Mouse (Mus musculus): ENCODE measurements around the gene Olfr1008. TPM values are rescaled to one million over a fixed set of nuclear protein-coding genes. Genes with fewer than 3 reads are reported as not detected.

Olfr1008 gene
- polyA plus RNA-seq (2017; shearing (Covaris generic)), result not detected

GRCm38 (mm10) chr2:85689131-85689530 is at the start of gene Olfr1008:
Gene Olfr1008 (plus strand): TSS chr2:85689431.

DNA sequence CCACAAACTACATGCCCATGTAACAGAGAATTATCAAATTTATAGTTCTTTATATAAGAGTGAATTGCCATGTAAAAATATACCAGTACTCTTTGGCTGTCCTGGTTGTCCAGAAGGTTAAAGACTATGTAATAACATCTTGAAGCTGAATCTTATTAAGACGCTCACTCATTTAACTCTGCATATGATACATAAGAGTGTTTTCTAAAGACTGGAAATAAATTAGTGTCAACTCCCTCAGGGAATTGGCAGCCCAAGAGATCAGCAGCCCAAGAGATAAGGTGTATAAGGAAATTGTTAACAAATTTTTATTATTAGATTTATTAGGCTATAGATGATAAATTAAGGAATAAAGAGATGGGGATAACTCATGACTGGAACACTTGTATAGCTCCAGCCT is 38.6 kb upstream of the Olfr1008 start, which contains the start of gene Olfr1002:
TSS of gene Olfr1002 (minus strand) at position 101 of the 400 bp plus-strand sequence.

GRCm38 (mm10) chr2:85664355-85664754 is 24.9 kb upstream of the Olfr1008 start, which contains the start of gene Olfr154:
Gene Olfr154 (minus strand): TSS chr2:85664455.

GRCm38 (mm10) chr2:85678667-85679066 is 10.6 kb upstream of the Olfr1008 start, which contains the start of gene Olfr1006:
Gene Olfr1006 (minus strand): TSS chr2:85678767.

GRCm38 (mm10) chr2:85715119-85715518 is 25.9 kb downstream of the Olfr1008 start, which contains the start of gene Olfr1009:
Gene Olfr1009 (plus strand): TSS chr2:85715419.

Other genes with a start within 250 kb of the Olfr1008 start
- gene Olfr995, start 245.8 kb upstream of the Olfr1008 start, polyA plus RNA-seq (2017; shearing (Covaris generic)), result 1 to 10 TPM in 1 of 2 experiments, not detected in 1; 1.1 TPM
- gene 4833423E24Rik, start 170.4 kb upstream of the Olfr1008 start, polyA plus RNA-seq (2017; shearing (Covaris generic)), result under 1 TPM in 1 of 2 experiments, not detected in 1; 0.36 TPM
- not detected for gene Olfr996, start 110.2 kb upstream of the Olfr1008 start, polyA plus RNA-seq (2017; shearing (Covaris generic))
- not detected for gene Olfr998, start 100.5 kb upstream of the Olfr1008 start, polyA plus RNA-seq (2017; shearing (Covaris generic))
- gene Olfr1000, start 77.5 kb upstream of the Olfr1008 start, polyA plus RNA-seq (2017; shearing (Covaris generic)), result not detected
- not detected for gene Olfr1002, start 38.7 kb upstream of the Olfr1008 start, polyA plus RNA-seq (2017; shearing (Covaris generic))
- not detected for gene Olfr154, start 25.0 kb upstream of the Olfr1008 start, polyA plus RNA-seq (2017; shearing (Covaris generic))
- not detected for gene Olfr1006, start 10.7 kb upstream of the Olfr1008 start, polyA plus RNA-seq (2017; shearing (Covaris generic))
- not detected for gene Olfr1009, start 26.0 kb downstream of the Olfr1008 start, polyA plus RNA-seq (2017; shearing (Covaris generic))
- under 1 TPM in 1 of 2 experiments, not detected in 1; 0.05 TPM for gene Olfr1012, start 73.3 kb downstream of the Olfr1008 start, polyA plus RNA-seq (2017; shearing (Covaris generic))
- not detected for gene Olfr1013, start 77.7 kb downstream of the Olfr1008 start, polyA plus RNA-seq (2017; shearing (Covaris generic))
- gene Olfr1014, start 83.3 kb downstream of the Olfr1008 start, polyA plus RNA-seq (2017; shearing (Covaris generic)), result under 1 TPM in 1 of 2 experiments, not detected in 1; 0.17 TPM
- not detected for gene Olfr1015, start 92.6 kb downstream of the Olfr1008 start, polyA plus RNA-seq (2017; shearing (Covaris generic))
- gene Olfr1016, start 113.1 kb downstream of the Olfr1008 start, polyA plus RNA-seq (2017; shearing (Covaris generic)), result under 1 TPM in 1 of 2 experiments, not detected in 1; 0.40 TPM
- under 1 TPM in 1 of 2 experiments, not detected in 1; 0.66 TPM for gene Olfr1018, start 129.0 kb downstream of the Olfr1008 start, polyA plus RNA-seq (2017; shearing (Covaris generic))
- gene Olfr1019, start 156.1 kb downstream of the Olfr1008 start, polyA plus RNA-seq (2017; shearing (Covaris generic)), result not detected
- gene Olfr1020, start 157.6 kb downstream of the Olfr1008 start, polyA plus RNA-seq (2017; shearing (Covaris generic)), result 1 to 10 TPM in 1 of 2 experiments, under 1 TPM in 1; 0.10 to 1.7 TPM
- not detected for gene Olfr1022, start 179.2 kb downstream of the Olfr1008 start, polyA plus RNA-seq (2017; shearing (Covaris generic))
- not detected for gene Olfr1023, start 196.2 kb downstream of the Olfr1008 start, polyA plus RNA-seq (2017; shearing (Covaris generic))
- gene Olfr1024, start 215.6 kb downstream of the Olfr1008 start, polyA plus RNA-seq (2017; shearing (Covaris generic)), result not detected
- gene Olfr1025-ps1, start 225.8 kb downstream of the Olfr1008 start, polyA plus RNA-seq (2017; shearing (Covaris generic)), result not detected
- 1 to 10 TPM in 1 of 2 experiments, not detected in 1; 1.2 TPM for gene Olfr1026, start 232.1 kb downstream of the Olfr1008 start, polyA plus RNA-seq (2017; shearing (Covaris generic))

Data from inflammation-experienced regulatory T-cells (primary cell).